Mouse (Mus musculus) heart, postnatal 4 days (tissue): Measurements from ENCODE around the gene Cd209g. TPM values are rescaled to one million over a fixed set of nuclear protein-coding genes. Genes with fewer than 3 reads are reported as not detected.
"Not testable (repeated sequence)": the region's sequence is repeated elsewhere in the genome, so short reads cannot be mapped to it uniquely, and the experiment has no call there.

Experiments used
- DNase-seq: peaks from one replicate; pipeline ENCODE4 v3.0.0; 2021
- total RNA-seq, 2 experiments: library from RNA; stranded (reverse); gene quantifications; 2 replicates each; pipeline ENCODE4 v1.2.3; 2021

Cd209g gene
- not detected for total RNA-seq

GRCm38 (mm10) chr8:4133798-4134197 is at the start of gene Cd209g:
TSS of gene Cd209g (plus strand) at chr8:4134098.
- no peak for DNase-seq

GRCm38 (mm10) chr8:4087180-4087722 is 46.6 kb upstream of the Cd209g start:
- peak; percentile 20 for DNase-seq

GRCm38 (mm10) chr8:4088514-4088913 is 45.4 kb upstream of the Cd209g start:
- DNase-seq: not testable (repeated sequence)

- not testable (repeated sequence) for DNase-seq
Measured at GRCm38 (mm10) chr8:4105735-4106134, 28.2 kb upstream of the Cd209g start, which contains the start of gene Cd209f. TSS of gene Cd209f (minus strand) at chr8:4105835.

GRCm38 (mm10) chr8:4139660-4140646 is 6.1 kb downstream of the Cd209g start:
- DNase-seq: peak; percentile 83

GRCm38 (mm10) chr8:4141721-4142120 is 7.8 kb downstream of the Cd209g start:
- no peak for DNase-seq

GRCm38 (mm10) chr8:4147272-4147671 is 13.4 kb downstream of the Cd209g start:
- no peak for DNase-seq

- DNase-seq: no peak
Measured at GRCm38 (mm10) chr8:4154878-4155277, 21.0 kb downstream of the Cd209g start.

GRCm38 (mm10) chr8:4162786-4163185 is 28.9 kb downstream of the Cd209g start:
- no peak for DNase-seq

- no peak for DNase-seq
Measured at GRCm38 (mm10) chr8:4165176-4165851, 31.4 kb downstream of the Cd209g start.

GRCm38 (mm10) chr8:4165852-4166751 is 32.2 kb downstream of the Cd209g start, which contains the start of gene Evi5l:
TSS of gene Evi5l (plus strand) at chr8:4166567.
- DNase-seq: peak; percentile 100

- no peak for DNase-seq
Measured at GRCm38 (mm10) chr8:4166881-4167525, 33.1 kb downstream of the Cd209g start.

GRCm38 (mm10) chr8:4167918-4168317 is 34.0 kb downstream of the Cd209g start:
- DNase-seq: no peak

GRCm38 (mm10) chr8:4172486-4172885 is 38.6 kb downstream of the Cd209g start:
- no peak for DNase-seq

- DNase-seq: no peak
Measured at GRCm38 (mm10) chr8:4174018-4174417, 40.1 kb downstream of the Cd209g start.

GRCm38 (mm10) chr8:4183409-4183808 is 49.5 kb downstream of the Cd209g start:
- no peak for DNase-seq

- DNase-seq: no peak
Measured at GRCm38 (mm10) chr8:4186151-4186550, 52.3 kb downstream of the Cd209g start.
